20 mouse cellular contexts compared by ENCODE assay signal in the genomic region with DNA sequence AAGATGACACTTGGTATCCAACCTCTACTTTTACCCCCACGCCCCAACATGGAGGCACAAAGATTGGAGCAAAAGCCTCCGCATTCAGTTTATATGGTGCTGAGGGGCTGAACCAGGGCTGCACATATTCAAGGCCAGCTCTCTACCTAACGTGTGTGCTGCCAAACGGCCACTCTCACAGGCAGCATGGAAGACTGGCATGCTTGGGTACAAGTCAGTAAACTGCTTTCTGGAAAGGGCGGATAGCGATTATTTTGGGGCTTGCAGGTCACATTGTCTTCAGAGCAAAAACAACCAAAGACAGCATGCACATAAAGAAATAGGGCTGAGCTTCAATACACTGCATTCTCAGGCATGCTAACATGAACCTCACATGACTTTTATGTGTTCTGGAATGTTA.
"Had no signal": no experiment of that assay in that cellular context is flagged by ENCODE, and none has a peak within 500 bp of the region (broad histone marks: within the 10 kb centered on the region; RNA-seq: fewer than 3 reads in every experiment).

No protein-coding gene starts in this region.

- DNase-seq: kidney, adult 11 months; kidney, adult 9 months; kidney, postnatal 36 days; layer of hippocampus, adult 9-11 months; layer of hippocampus, postnatal 36 days; liver; liver, embryonic 13.5 days; liver, postnatal 0 days; lung, postnatal 14 days; midbrain, embryonic 14.5 days; retina, postnatal 1 day; right cerebral cortex, postnatal 4 days; spleen, adult 18-20 months; thymus, adult 2 months; thymus, postnatal 25 days had no signal

- H3K9me3 ChIP-seq: liver, embryonic 13.5 days; lung, embryonic 15.5 days; neural tube, embryonic 12.5 days; stomach, embryonic 15.5 days had no signal

- H3K4me3 ChIP-seq: liver, embryonic 13.5 days; lung, embryonic 15.5 days; neural tube, embryonic 12.5 days; stomach, embryonic 15.5 days had no signal

- H3K4me2 ChIP-seq: liver, embryonic 13.5 days; lung, embryonic 15.5 days; neural tube, embryonic 12.5 days; stomach, embryonic 15.5 days had no signal

- H3K36me3 ChIP-seq: liver, embryonic 13.5 days; lung, embryonic 15.5 days; neural tube, embryonic 12.5 days; stomach, embryonic 15.5 days had no signal

- H3K9ac ChIP-seq: liver, embryonic 13.5 days; liver, postnatal 0 days; lung, embryonic 15.5 days; neural tube, embryonic 12.5 days; stomach, embryonic 15.5 days had no signal

- H3K27ac ChIP-seq: kidney, postnatal 0 days; liver, embryonic 13.5 days; lung, embryonic 15.5 days; macrophage; neural tube, embryonic 12.5 days; stomach, embryonic 15.5 days had no signal

- ATAC-seq: liver, postnatal 0 days had no signal

- H3K27me3 ChIP-seq: liver, embryonic 13.5 days; lung, embryonic 15.5 days; neural tube, embryonic 12.5 days; stomach, embryonic 15.5 days had no signal
